Mouse (Mus musculus) monocyte, adult 5-6 weeks (primary cell): ENCODE data around the gene Prune2. TPM values are rescaled to one million over a fixed set of nuclear protein-coding genes. Genes with fewer than 3 reads are reported as not detected.
A peak's percentile ranks its signal among the peaks of the same experiment; 100 is the strongest.

ENCODE experiments used
- ATAC-seq: fragments of 153-309, 156-312 bp; replicated peaks from 2 replicates; pipeline ENCODE4 v1.8.0; 2017; ENCODE audit warnings: mild to moderate bottlenecking; ENCODE audit not compliant: low TSS enrichment, insufficient number of reproducible peaks, severe bottlenecking, poor library complexity, low FRiP score
- total RNA-seq: library from RNA; stranded (forward); fragments of 200-1000, 200-491, 200-594 nt; gene quantifications from 3 replicates; pipeline ENCODE4 v1.2.3, GENCODE M21; 2017

The Prune2 gene
- total RNA-seq, 1 experiment from 2014 or later = not detected

DNA sequence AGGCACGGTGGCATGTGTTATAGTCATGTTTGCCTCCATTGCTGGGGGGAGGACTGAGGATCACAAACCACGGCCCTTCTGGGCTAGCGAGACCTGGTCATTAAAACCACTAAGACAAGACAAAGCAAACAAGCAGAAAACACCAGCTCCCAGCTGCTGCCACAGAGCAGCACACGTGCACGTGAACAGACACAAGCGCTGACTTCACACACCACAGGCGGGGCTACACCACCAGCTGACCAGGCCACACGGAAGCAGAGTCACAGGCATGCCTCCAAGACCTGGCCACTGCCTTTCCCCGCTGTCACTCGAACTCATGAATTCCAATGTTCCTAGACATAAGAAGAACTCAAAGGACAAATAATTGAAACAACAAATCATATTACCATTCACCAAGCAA, 125.5 kb downstream of the Prune2 start:
- no peak for ATAC-seq

DNA sequence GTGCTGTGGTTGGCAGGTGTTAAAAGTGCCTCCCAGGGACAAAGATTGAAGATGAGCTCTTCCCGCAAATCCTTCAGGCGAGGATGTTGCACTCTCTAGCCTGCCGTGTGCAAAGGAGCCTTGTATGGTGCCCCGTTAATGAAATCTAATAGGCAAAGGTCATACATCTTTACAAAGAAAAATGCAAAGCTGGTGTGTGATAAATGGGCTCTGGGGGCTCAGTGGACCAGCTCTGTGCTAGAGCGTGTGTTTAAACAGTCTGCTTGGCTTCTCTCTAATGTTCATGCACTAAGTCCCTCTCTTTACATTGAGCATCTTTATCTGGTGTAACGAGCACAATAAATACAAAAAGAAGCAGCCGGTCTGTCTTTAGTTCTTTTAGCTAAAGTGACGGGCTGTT, 138.1 kb downstream of the Prune2 start:
- ATAC-seq = no peak

DNA sequence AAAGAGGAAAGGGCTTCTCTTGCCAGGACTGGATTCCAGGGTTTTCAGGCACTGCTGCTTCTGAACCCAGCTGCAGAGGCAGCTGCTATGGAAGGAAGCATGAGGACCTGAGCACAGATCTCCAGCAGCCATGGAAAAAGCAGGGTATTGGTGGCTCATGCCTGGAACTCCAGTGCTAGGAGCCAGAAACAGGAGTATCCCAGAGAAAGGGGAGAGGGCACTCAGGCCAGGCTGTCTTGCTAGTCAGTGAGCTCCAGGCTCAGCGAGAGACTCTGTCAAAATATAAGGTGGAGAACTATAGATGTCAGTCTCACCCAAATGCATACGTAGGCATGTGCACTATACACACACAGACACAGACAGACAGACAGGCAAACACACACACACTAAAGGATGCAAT, 140.4 kb downstream of the Prune2 start:
- ATAC-seq = no peak

DNA sequence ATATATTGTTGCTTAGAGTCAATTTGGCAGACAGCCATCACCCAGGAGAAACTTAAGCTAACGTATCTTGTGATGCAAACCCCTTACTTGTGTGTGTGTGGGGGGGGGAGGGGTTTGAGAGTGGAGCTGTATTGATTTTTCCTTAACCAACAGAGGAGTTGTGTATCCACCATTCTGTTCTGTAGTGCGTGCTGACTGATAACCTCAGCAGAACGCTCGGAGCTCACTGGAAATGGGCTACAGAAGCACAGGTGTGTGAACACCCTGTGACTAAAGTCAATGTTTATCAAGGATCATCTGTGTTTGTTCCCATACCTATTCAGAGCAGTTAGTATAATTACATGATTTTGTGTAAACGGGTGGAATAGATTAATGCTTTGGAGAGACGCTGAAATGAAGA, 141.3 kb downstream of the Prune2 start:
- ATAC-seq = no peak

DNA sequence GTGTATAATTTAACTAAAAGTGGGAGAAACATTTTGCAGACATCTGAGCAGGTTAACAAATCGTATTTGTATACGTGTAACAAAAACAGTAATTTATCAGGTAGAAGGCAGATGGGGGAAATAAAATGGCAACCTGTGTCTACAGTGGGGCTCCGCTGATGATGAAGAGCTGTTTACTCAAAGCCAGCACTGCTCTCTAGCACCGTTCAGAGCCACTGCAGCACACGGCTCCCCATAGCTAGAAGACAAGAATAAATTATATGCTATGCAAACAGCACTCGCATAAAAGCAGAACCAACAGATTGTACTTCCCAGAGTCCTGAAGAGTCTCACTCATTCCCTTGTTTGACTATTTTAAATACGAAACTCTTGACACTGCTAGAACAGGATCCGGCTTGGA, 152.9 kb downstream of the Prune2 start:
- no peak for ATAC-seq

DNA sequence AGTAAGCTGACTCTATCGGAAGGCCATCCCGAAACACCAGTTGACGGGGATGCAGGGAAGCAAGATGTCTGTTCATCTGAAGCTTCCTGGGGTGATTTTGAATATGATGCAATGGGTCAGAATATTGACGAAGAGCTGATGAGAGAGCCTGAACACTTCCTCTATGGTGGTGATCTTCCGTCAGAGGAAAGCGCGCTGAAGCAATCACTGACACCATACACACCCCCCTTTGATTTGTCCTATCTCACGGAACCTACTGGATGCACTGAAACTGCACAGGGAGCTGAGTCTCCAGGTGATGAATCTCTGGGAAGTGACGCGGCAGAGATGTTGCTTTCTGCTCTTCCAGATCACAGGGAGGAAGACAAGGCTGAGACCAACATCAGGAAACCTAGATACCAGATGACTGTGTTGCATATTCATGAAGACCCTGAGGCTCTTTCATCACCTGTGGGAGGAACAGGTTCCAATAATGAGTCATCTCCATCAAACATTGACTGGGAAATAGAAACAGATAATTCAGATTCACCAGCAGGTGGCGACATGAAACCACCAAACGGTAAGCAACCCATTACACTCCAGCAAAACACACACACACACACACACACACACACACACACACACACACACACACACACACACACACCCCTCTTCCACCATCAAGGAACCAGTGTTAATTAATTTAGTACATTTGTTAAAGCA, 168.3 kb downstream of the Prune2 start:
- ATAC-seq = 0 out of 2 replicates have a peak, but pooled peaks have one; percentile 48

DNA sequence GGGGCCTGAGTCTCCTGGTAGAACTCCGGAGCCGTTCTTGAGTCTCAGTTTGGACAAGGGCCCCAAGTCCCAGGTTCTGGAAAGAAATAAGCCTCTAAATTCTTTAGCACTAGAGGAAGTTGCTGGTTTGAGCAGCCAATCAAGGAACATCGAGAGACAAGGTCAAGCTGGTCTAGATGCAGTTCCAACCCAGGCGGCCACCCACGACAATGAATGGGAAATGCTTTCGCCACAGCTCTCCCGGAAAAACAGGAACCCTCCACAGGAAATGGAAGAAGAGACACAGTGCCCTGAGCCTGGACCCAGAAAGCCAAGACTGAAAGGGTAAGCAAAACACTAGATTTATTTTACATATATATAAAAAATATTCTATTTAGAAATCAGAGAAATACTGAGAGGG, 169.5 kb downstream of the Prune2 start:
- ATAC-seq = no peak

DNA sequence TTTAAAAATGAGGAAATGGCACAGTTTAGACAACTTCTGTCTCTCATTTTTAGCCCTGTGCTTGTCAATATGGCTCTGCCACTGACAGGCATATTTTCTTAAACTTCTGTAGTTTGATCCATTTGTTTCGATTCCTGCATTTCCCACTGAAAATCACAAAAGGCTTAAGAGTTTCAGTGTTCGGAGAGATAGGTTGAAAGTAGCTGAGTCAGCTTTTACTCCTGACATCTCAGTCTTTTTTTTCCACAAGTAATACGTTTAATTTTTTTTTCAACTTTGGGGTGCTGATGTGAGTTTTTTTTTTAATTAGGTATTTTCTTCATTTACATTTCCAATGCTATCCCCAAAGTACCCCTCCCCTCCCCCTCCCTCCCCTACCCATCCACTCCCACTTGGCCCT, 174.6 kb downstream of the Prune2 start:
- no peak for ATAC-seq

DNA sequence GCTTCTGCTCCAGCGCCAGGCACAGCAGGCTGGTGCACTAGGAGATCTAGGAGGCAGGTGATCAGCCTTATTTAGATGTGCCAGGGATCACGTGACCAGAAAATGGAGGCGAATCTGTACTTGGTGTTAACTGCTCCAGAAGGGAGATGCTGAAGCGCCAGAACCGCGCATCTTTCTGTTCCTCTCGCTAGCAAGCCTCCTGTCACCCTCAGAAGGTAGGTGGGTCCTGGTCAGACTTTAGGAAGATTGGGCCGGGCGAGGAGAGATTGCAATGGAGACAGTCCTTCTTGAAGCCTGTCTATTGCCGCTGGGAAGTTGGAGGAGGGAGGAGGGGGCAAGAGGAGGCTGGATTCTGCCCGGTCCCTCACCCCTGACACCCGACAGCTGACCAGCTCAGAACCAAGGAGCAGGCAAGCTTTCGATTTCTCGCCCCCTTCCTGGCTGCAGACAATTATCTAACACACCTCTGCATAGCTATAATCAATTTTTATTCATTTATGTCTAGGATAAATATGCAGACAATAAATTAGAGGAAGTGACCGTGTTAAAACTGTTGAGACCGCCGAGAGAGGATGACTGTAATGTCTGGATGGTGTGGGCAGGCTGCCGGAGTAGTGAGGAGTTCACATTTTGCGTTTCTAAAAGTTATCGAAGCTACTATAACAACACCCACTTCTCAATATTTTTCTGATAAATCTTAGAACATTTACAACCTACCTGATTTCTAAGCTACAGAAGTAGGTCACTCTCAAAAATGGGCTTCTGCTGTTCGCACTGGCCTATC, 181.0 kb downstream of the Prune2 start:
- ATAC-seq = peak; percentile 35; the same call in 1 of the 2 replicates

DNA sequence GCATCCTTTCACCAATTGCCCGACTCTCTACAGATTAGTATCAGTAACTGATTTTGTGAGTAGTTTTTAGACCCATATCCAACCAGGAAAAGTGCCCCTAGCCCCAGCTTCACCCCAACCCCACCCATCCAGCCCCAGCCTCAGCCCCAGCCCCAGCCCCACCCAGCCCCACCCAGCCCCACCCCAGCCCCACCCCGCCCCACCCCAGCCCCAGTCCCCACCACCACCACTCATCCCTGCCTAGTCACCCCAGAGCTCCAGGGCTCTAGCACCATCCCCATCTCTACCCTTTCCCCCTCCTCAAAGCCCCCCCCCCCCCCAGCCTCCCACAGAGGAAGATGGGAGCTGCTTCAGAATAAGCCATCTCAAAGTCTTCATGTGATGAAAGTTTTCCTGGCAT, 181.7 kb downstream of the Prune2 start:
- ATAC-seq = no peak

DNA sequence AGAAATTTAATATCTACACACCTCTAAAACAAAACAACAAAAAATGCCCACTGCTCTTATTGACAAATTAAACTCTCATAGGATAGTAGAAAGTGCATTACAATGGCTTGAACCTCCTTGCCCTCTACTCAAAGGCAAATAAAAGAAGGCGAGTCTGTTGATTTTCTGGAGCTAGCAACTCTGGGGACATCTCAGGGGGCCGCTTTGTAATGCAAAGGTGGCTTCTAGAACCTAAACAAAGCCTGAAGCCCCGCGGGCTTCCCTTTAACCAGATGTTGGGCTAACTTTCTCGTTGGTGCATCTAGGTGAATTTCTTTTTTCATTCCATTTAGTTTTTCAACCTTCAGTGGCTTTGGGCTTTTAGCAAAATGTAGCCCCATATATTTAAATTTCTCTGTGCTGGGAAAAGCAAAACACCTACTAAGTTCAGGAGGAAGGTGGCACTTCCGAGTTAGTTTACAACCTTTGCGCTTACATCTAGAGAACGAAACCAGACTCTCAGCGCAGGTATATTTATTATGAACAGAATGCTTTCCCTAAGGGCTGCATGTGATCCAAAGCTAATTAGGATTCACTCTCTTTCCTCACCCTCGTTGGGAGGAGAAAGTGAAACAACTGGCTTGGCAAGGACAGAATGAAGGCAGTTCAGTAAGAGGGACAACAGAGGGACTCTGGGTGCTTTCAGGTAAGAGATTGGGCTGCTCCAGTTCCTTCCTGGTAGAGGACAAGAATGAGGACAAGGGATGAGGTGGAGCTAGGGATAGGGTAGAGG, 182.4 kb downstream of the Prune2 start:
- no peak for ATAC-seq

DNA sequence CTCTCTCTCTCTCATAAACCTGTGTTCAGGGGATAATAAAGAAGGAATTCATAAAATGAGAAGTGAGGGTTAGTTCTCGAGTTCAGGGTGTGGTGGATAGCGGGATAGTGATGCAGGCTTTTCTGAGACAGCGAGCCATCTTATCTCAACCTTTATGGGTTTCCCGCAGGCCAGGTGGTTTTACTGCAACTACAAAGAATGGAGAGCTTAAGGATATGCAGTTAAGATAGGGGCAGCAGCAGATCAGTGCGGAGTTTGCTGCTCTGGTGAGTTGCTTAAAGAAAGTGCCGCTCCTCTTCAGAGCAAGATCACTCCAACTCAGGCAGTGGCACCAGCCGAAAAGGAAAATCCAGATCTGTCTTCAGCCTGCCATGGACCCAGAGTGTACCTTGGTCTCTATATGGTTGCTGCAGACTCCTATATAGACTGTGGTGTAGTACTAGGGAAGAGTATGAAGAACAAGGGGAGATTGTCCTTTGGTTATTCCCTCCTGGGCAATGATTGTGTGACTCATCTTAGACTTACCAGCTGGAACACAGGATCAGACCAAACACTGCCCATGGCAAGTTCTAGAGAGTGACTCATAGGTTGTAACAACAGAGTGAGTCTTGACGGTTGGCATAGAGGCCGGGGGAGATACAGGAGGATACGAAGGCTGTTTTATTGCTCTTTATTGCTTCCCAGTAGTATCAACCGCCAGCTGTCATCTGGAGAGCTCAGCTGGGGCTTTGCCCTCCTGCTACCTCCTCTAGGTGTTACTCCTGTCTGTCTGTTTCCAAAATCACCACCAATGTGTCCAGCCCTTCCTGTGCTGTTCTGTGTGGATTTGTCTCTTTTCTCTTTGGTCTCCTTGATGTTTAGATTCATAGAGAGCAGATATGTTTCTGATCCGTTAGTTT, 184.3 kb downstream of the Prune2 start:
- ATAC-seq = no peak

DNA sequence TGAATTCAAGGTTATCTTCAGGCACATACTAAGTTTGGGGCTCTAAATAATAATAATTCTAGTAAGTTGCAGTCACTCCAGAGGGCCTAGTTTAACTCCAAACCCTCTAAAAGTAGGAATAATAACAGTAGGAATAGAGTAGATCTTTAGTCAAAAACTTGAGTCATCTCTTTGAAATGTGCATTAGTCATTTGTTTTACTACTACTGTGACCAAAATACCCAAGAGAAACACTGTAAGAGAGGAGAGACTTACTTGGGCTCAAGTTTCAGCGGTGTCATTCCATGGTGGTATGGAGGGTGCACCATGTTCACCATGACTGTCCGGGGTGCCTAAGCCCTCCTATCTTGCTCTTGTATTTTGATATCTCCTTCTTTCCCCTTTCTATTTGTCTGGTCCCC, 187.3 kb downstream of the Prune2 start:
- ATAC-seq = no peak

DNA sequence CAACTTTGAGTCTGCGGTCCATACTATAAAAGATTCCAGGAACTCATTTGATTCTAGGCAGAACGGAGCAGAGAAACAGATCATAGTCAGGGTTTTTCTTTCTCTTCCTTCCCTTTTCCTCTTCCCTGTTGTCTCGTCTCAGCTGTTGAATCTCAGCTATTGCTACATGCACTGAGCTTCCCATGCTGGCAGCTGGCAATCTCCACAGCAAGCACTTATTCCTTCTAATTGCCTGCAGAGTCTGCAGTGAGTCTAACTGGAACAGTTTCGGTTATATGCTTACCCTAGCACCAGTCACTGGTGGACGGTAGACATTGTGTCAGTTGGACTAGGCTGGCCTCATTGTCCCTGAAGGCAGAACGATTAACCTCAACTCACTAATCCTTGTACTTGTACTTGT, 188.3 kb downstream of the Prune2 start:
- ATAC-seq = no peak

DNA sequence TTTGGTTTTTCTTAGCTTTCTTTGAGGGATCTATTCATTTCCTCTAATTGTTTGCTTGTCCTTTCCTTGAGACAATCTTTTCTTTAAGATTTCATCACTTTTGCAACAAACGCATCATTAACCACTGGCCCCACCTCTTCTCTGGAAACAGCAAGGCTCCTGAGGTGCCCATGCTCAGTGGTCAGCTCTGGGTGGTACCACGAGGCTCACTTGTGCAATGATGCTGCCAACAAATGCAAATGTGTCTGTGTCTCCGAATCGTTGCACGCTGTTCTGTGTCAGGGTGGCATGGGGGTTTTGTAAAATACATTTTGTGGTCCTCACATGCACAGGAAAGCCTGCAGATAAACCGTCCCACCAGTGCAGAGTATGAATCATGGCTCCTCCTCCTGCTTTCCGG, 194.1 kb downstream of the Prune2 start:
- ATAC-seq = no peak

DNA sequence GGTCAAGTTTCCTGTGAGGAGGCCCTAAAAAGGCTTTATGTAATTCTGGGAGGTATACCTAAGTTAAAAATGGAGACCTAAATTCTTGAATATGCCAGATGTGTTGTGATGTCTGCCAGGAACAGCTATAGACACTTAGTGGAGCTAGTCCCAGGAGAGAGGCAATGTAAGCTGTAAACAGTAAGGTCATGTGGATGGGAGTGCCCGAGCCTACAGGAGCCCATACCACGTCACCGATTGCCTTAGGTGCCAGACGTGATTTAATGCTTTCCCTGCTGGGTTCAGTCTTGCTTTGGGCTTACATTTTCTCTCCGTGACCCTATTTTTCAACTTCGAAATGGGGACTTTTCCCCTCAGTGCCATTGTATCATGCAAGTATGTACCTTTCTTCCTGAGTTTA, 195.9 kb downstream of the Prune2 start:
- ATAC-seq = no peak

DNA sequence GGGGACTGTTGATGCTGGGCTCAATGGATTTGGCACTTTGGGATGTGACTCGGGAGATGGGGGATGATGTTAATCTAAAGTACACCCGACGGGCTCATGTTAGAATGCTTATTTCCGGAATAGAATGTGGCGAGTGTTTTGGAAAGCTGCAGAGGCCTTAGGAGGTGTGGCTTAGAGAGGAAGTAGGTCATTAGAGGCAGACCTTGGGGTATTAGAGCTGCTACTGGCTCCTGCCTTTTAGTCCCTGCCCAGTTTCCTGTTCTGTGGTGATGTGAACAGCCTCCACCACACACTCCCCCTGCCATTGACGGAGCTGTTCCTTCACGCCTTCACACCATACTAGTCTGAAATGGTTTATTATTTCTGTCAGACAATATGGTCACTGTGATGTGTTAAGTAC, 196.5 kb downstream of the Prune2 start:
- ATAC-seq = no peak

DNA sequence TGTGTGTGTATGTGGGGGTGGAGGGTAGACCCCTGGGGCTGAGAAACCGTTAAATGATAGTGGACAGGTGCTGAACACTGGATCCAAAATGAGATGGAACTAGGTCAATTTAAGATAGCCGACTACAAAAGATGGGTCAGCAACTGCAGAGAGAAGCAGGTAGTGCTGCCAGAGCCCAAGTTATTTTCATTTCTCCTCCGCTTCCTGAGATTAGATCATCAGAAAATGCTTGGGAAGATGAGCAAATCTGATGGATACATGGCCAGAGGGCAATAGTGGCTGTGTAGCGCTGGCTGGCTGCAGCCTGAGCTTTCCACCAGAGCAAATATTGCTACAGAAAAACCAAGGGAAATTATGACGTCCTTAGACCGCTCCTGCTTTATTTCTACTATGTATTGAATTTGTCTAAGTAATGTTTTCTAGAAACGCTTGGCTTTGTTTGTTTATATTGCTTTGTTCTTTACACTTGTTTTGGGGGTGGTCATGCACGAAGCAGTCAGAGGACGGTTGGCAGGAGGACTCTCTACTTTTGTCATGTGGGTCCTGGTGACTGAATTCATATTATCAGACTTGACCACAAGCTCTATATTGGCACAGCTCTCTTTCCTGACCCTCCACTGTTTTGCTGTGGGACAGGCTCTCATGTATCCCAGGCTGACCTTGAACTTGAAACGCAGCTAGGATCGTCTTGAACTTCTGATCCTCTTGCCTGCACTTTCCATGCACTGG, 198.2 kb downstream of the Prune2 start:
- no peak for ATAC-seq
